Mouse (Mus musculus) liver, adult 2 months (tissue): ENCODE data around the gene Gm13762. TPM values are rescaled to one million over a fixed set of nuclear protein-coding genes. Genes with fewer than 3 reads are reported as not detected.

ENCODE experiments used
- DNase-seq: peaks from one replicate; pipeline ENCODE4 v3.0.0-alpha.2; 2011; ENCODE audit warnings: low read depth, low spot score; ENCODE audit errors: extremely low read depth
- H3K27ac ChIP-seq: fragments of 200-500 bp; replicated peaks from 2 replicates; pipeline ENCODE4 v1.5.1; 2012; ENCODE audit warnings: low read depth, mild to moderate bottlenecking, control low read depth, inconsistent platforms, low read length; ENCODE audit not compliant: insufficient read depth
- H3K27me3 ChIP-seq: fragments of 200-500 bp; 2 replicates; pipeline ENCODE4 v1.6.1; 2012; ENCODE audit warnings: mild to moderate bottlenecking, moderate library complexity, low read length, inconsistent platforms; ENCODE audit not compliant: control insufficient read depth, insufficient read depth
- H3K36me3 ChIP-seq: fragments of 200-500 bp; 2 replicates; pipeline ENCODE4 v1.6.1; 2012; ENCODE audit warnings: low read length, inconsistent platforms; ENCODE audit not compliant: control insufficient read depth, insufficient read depth
- H3K4me1 ChIP-seq: fragments of 200-500 bp; 2 replicates; pipeline ENCODE4 v1.6.1; 2011; ENCODE audit warnings: low read length; ENCODE audit not compliant: control insufficient read depth, insufficient read depth
- H3K4me3 ChIP-seq: fragments of 200-500 bp; 2 replicates; pipeline ENCODE4 v1.5.1; 2011; ENCODE audit warnings: low read depth, mild to moderate bottlenecking, control low read depth, low read length, moderate library complexity; ENCODE audit not compliant: insufficient read depth
- H3K79me2 ChIP-seq: fragments of 200-500 bp; 2 replicates; pipeline ENCODE4 v1.6.1; 2012; ENCODE audit warnings: inconsistent platforms, mild to moderate bottlenecking, low read length, moderate library complexity; ENCODE audit not compliant: control insufficient read depth, insufficient read depth
- H3K9ac ChIP-seq: fragments of 200-500 bp; 2 replicates; pipeline ENCODE4 v1.6.1; 2012; ENCODE audit warnings: low read depth, mild to moderate bottlenecking, control low read depth, inconsistent platforms, low read length
- CTCF ChIP-seq: fragments of 200-500 bp; IDR thresholded peaks from 2 replicates; pipeline ENCODE4 v1.5.1; 2011; ENCODE audit warnings: low read depth, low read length, control low read depth
- POLR2A ChIP-seq: fragments of 200-500 bp; IDR thresholded peaks from 2 replicates; pipeline ENCODE4 v1.6.1; 2011; ENCODE audit warnings: low read length, control low read depth; ENCODE audit not compliant: insufficient read depth; ENCODE audit errors: extremely low read depth
- WGBS: fragments of 180-500 bp; shearing (Covaris S2); methylation state at CpG from one replicate; pipeline ENCODE4 v1.1.7; 2018; 5-methylcytosine and 5-hydroxymethylcytosine counted together
- polyA plus RNA-seq: library from polyadenylated mRNA; depleted of rRNA; stranded (reverse); fragments of >200 nt; gene quantifications from 2 replicates; pipeline ENCODE4 v1.2.3, GENCODE M21; 2012; rRNA removed
- total RNA-seq: library from RNA; depleted of rRNA; stranded (reverse); fragments of >200 nt; gene quantifications from 2 replicates; pipeline ENCODE4 v1.2.3, GENCODE M21; 2014; rRNA removed

Gm13762 gene
- total and polyA plus RNA-seq, 2 experiments = not detected

DNA sequence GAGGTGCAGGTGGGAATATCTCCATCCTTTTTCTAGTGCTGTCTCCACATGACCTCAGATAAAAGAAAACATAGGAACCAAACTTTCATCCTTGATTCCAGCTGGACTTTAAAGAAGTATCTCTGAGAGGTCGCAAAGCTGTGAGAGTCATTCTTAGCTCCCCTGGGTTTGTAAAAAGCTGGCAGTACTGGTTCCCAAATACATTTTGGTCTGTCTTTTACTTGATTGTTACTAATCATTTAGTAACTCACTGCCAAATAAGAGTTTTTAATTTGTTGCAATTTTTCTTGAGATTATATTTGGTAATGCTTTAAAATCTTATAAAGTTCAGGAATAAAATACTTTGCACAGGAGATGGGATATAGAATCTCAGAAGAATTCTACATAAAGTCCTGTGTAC, 42.1 kb downstream of the Gm13762 start, which contains the start of gene Olfr1211:
Olfr1211 (minus strand) TSS at position 101 of the 400 bp plus-strand sequence.
- no peaks in the 10 kb centered on the region for H3K36me3 ChIP-seq
- H3K4me1 ChIP-seq = no peaks in the 10 kb centered on the region
- WGBS = 91% methylated on average over 1 of the region's 1 CpGs
- DNase-seq = no peak
- H3K27me3 ChIP-seq = no peaks in the 10 kb centered on the region
- no peak within 1 kb of the TSS for H3K4me3 ChIP-seq
- H3K79me2 ChIP-seq = no peaks in the 10 kb centered on the region
- no peak within 1 kb of the TSS for H3K27ac ChIP-seq
- no peak within 1 kb of the TSS for H3K9ac ChIP-seq
- TF ChIP-seq POLR2A = no peak
- TF ChIP-seq CTCF = no peak

Other genes starting within 250 kb of the Gm13762 start
- not detected in 2 replicates for gene Olfr1197, start 247.9 kb downstream of the Gm13762 start, total RNA-seq
- not detected in 2 replicates for gene Olfr1197, start 247.9 kb downstream of the Gm13762 start, polyA plus RNA-seq
- gene Olfr1198, start 228.9 kb downstream of the Gm13762 start, total RNA-seq = not detected in 2 replicates
- not detected in 2 replicates for gene Olfr1198, start 228.9 kb downstream of the Gm13762 start, polyA plus RNA-seq
- gene Olfr1199, start 219.8 kb downstream of the Gm13762 start, total RNA-seq = not detected in 2 replicates
- gene Olfr1199, start 219.8 kb downstream of the Gm13762 start, polyA plus RNA-seq = not detected in 2 replicates
- not detected in 2 replicates for gene Olfr1200, start 209.8 kb downstream of the Gm13762 start, total RNA-seq
- not detected in 2 replicates for gene Olfr1200, start 209.8 kb downstream of the Gm13762 start, polyA plus RNA-seq
- not detected in 2 replicates for gene Olfr1201, start 187.2 kb downstream of the Gm13762 start, total RNA-seq
- gene Olfr1201, start 187.2 kb downstream of the Gm13762 start, polyA plus RNA-seq = not detected in 2 replicates
- gene Olfr1202, start 165.8 kb downstream of the Gm13762 start, total RNA-seq = not detected in 2 replicates
- gene Olfr1202, start 165.8 kb downstream of the Gm13762 start, polyA plus RNA-seq = not detected in 2 replicates
- gene Olfr1205, start 150.5 kb downstream of the Gm13762 start, total RNA-seq = not detected in 2 replicates
- gene Olfr1205, start 150.5 kb downstream of the Gm13762 start, polyA plus RNA-seq = not detected in 2 replicates
- gene Olfr1204, start 131.0 kb downstream of the Gm13762 start, total RNA-seq = not detected in 2 replicates
- not detected in 2 replicates for gene Olfr1204, start 131.0 kb downstream of the Gm13762 start, polyA plus RNA-seq
- not detected in 2 replicates for gene Olfr1206, start 117.0 kb downstream of the Gm13762 start, total RNA-seq
- gene Olfr1206, start 117.0 kb downstream of the Gm13762 start, polyA plus RNA-seq = not detected in 2 replicates
- gene Olfr1208, start 78.0 kb downstream of the Gm13762 start, total RNA-seq = not detected in 2 replicates
- gene Olfr1208, start 78.0 kb downstream of the Gm13762 start, polyA plus RNA-seq = not detected in 2 replicates
- not detected in 2 replicates for gene Olfr1209, start 65.1 kb downstream of the Gm13762 start, total RNA-seq
- gene Olfr1209, start 65.1 kb downstream of the Gm13762 start, polyA plus RNA-seq = not detected in 2 replicates
- not detected in 2 replicates for gene Olfr1211, start 42.2 kb downstream of the Gm13762 start, total RNA-seq
- not detected in 2 replicates for gene Olfr1211, start 42.2 kb downstream of the Gm13762 start, polyA plus RNA-seq
- gene Olfr1212, start 26.3 kb downstream of the Gm13762 start, total RNA-seq = not detected in 2 replicates
- gene Olfr1212, start 26.3 kb downstream of the Gm13762 start, polyA plus RNA-seq = not detected in 2 replicates
- not detected in 2 replicates for gene Olfr1214, start 12.4 kb upstream of the Gm13762 start, total RNA-seq
- not detected in 2 replicates for gene Olfr1214, start 12.4 kb upstream of the Gm13762 start, polyA plus RNA-seq
- gene Olfr1215, start 26.7 kb upstream of the Gm13762 start, total RNA-seq = not detected in 2 replicates
- not detected in 2 replicates for gene Olfr1215, start 26.7 kb upstream of the Gm13762 start, polyA plus RNA-seq
- not detected in 2 replicates for gene Olfr1216, start 38.1 kb upstream of the Gm13762 start, total RNA-seq
- gene Olfr1216, start 38.1 kb upstream of the Gm13762 start, polyA plus RNA-seq = not detected in 2 replicates
- gene Olfr1217, start 51.8 kb upstream of the Gm13762 start, total RNA-seq = not detected in 2 replicates
- not detected in 2 replicates for gene Olfr1217, start 51.8 kb upstream of the Gm13762 start, polyA plus RNA-seq
- not detected in 2 replicates for gene Olfr1218, start 80.9 kb upstream of the Gm13762 start, total RNA-seq
- gene Olfr1218, start 80.9 kb upstream of the Gm13762 start, polyA plus RNA-seq = not detected in 2 replicates
- gene Olfr1219, start 103.2 kb upstream of the Gm13762 start, total RNA-seq = not detected in 2 replicates
- not detected in 2 replicates for gene Olfr1219, start 103.2 kb upstream of the Gm13762 start, polyA plus RNA-seq
- gene Olfr1220, start 126.6 kb upstream of the Gm13762 start, total RNA-seq = not detected in 2 replicates
- gene Olfr1220, start 126.6 kb upstream of the Gm13762 start, polyA plus RNA-seq = not detected in 2 replicates
- not detected in 2 replicates for gene Olfr1221, start 137.0 kb upstream of the Gm13762 start, total RNA-seq
- gene Olfr1221, start 137.0 kb upstream of the Gm13762 start, polyA plus RNA-seq = not detected in 2 replicates
- gene Olfr1222, start 152.8 kb upstream of the Gm13762 start, total RNA-seq = not detected in 2 replicates
- not detected in 2 replicates for gene Olfr1222, start 152.8 kb upstream of the Gm13762 start, polyA plus RNA-seq
- gene Olfr1223, start 171.3 kb upstream of the Gm13762 start, total RNA-seq = not detected in 2 replicates
- gene Olfr1223, start 171.3 kb upstream of the Gm13762 start, polyA plus RNA-seq = not detected in 2 replicates
- gene Olfr1224-ps1, start 183.8 kb upstream of the Gm13762 start, total RNA-seq = not detected in 2 replicates
- gene Olfr1224-ps1, start 183.8 kb upstream of the Gm13762 start, polyA plus RNA-seq = not detected in 2 replicates
- gene Olfr1225, start 194.4 kb upstream of the Gm13762 start, total RNA-seq = not detected in 2 replicates
- gene Olfr1225, start 194.4 kb upstream of the Gm13762 start, polyA plus RNA-seq = not detected in 2 replicates
- gene Olfr1226, start 219.8 kb upstream of the Gm13762 start, total RNA-seq = not detected in 2 replicates
- not detected in 2 replicates for gene Olfr1226, start 219.8 kb upstream of the Gm13762 start, polyA plus RNA-seq